Mouse (Mus musculus): Measurements from ENCODE around the gene Gadd45g.
A peak's percentile ranks its signal among the peaks of the same experiment; 100 is the strongest.

GRCm38 (mm10) chr13:51830744-51831450 lies 15.6 kb upstream of the Gadd45g start:
- no peak for TF ChIP-seq POLR2A (IDR thresholded peaks at IDR 0.05; ENCODE audit: low read depth, low read length)
- TF ChIP-seq MAX (IDR thresholded peaks at IDR 0.05; ENCODE audit: low read length): no peak
- peak; percentile 72 to 81 for TF ChIP-seq CTCF (conservative IDR thresholded peaks at IDR 0.05 in 1 of 2, IDR thresholded peaks at IDR 0.05 in 1 of 2; ENCODE audit: low read depth in 2 of 2, low read length in 2 of 2)
- TF ChIP-seq JUN (IDR thresholded peaks at IDR 0.05; ENCODE audit: insufficient read depth, low read depth, low read length): no peak
- no peak for TF ChIP-seq NELFE (IDR thresholded peaks at IDR 0.05; ENCODE audit: low read depth, low read length)
- TF ChIP-seq BHLHE40 (IDR thresholded peaks at IDR 0.05; ENCODE audit: low read depth, low read length): no peak
- no peak for TF ChIP-seq MAZ (IDR thresholded peaks at IDR 0.05; ENCODE audit: low read depth, low read length)
- no peak for TF ChIP-seq MAFK (IDR thresholded peaks at IDR 0.05; ENCODE audit: insufficient replicate concordance, low read length)
- TF ChIP-seq EP300 (IDR thresholded peaks at IDR 0.05; ENCODE audit: low read length): no peak
- no peak for TF ChIP-seq RCOR1 (conservative IDR thresholded peaks at IDR 0.05; ENCODE audit: low read depth, low read length)
- TF ChIP-seq E2F4 (IDR thresholded peaks at IDR 0.05; ENCODE audit: insufficient replicate concordance, low read depth, low read length): no peak
